Mouse (Mus musculus): ENCODE data around the gene Hdac9.

Hdac9 gene

DNA sequence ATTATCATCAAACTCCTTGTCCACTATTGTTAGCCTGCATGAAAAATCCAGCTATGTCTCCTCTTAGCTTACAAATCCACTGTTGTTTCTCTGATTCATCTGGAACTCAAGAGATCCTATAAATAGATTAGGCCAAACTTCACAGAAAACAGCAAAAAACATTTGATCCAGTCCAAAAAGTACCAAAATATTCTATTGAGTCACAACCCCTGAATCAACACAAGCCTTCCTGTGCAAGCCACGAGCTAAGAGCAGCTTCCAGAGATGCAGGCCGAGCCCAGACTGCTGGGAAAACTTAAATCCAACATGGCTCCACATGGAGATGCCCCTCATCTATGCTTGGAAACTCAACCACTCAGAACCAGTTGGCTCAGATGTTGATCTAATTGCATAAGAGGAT lies 113.2 kb downstream of the Hdac9 start:
- DNase-seq: no peak

DNA sequence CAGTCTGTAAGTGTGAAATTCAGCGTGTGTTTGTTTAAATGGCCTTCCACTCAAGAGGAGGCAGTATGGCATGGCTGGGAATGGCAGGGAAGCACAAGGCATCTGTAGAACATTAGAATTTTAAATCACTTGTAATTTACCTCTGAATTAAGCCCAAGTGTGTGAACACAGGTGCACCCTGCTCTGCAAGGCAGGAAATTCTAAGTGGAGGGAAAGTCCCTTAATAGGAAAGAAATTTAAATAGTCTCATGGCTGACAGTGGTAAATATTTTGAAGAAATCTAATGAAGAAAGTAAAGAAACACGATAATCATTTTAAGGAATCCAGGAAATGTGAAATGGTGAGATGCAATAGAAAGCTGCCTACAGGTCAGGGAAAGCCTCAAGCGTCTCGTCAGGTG lies 114.6 kb downstream of the Hdac9 start:
- DNase-seq: no peak

DNA sequence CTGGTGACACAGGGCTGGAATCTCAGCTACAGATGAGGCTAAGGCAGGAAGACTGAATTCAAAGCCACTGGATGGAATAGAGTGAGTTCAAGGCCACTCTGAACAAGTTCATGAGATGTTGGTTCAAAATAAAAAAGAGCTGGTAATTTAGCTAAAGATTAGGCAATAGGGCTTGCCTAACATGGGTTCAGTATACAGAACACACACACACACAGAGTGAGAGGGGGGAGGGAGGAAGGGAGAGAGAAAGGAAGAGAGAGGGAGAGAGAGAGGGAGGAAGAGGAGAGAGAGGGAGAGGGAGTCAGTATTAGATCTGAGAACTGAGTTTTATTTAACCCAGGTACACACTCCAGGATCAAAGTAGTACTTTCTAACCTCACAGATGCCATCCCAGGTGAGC lies 115.1 kb downstream of the Hdac9 start:
- no peak for DNase-seq

DNA sequence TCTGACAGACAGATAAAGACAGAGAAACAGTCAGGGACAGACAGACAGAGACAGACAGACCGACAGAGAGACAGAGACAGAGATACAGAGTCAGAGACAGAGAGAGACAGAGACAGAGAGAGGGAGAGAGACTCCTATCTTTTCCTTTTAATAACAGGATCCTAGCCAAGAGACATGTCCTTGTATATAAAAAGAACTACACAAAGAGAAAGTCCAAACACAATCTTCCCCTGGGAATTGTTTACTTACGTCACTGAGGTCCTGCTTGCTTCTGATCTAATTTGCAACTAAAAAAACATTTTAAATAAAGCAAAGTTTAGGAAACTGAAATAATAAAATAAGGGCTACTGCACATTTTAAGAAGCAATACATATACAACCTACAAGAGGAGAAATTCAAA lies 119.5 kb downstream of the Hdac9 start:
- DNase-seq: no peak

DNA sequence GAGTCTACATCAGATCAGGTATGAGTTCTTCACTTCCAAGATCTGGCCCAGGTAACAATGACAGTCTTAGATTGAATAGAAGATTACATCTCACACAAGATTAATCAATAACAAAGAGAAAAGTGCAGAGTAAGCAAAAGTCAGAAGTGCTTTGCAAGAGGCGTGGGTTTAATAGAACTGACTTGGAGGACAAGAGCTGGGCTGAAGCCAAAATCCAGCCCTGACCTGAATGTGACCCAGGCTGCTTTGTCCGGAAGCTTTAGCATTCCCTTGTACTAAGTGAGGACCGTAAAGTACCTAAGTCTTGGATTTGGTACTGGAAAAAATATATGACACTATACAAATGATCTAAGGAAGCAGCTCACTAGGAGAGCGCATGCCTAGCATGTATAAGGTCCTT lies 121.4 kb downstream of the Hdac9 start:
- no peak for DNase-seq

DNA sequence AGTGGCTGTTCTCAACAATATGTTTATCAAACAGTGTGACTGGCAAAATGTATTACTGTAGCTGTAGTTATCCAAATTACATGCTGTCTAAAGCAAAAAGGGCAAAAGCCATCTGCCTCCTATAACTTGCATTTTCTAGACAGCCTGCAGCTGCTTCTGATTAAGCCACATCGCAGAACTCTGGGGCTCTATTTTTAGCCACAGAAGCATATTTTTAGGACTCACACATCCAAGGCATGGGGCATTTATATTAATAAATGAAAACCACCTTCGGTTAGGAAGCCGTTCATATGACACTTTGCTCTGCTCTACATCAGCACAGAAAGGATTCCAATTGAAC lies 124.8 kb downstream of the Hdac9 start:
- DNase-seq: no peak

DNA sequence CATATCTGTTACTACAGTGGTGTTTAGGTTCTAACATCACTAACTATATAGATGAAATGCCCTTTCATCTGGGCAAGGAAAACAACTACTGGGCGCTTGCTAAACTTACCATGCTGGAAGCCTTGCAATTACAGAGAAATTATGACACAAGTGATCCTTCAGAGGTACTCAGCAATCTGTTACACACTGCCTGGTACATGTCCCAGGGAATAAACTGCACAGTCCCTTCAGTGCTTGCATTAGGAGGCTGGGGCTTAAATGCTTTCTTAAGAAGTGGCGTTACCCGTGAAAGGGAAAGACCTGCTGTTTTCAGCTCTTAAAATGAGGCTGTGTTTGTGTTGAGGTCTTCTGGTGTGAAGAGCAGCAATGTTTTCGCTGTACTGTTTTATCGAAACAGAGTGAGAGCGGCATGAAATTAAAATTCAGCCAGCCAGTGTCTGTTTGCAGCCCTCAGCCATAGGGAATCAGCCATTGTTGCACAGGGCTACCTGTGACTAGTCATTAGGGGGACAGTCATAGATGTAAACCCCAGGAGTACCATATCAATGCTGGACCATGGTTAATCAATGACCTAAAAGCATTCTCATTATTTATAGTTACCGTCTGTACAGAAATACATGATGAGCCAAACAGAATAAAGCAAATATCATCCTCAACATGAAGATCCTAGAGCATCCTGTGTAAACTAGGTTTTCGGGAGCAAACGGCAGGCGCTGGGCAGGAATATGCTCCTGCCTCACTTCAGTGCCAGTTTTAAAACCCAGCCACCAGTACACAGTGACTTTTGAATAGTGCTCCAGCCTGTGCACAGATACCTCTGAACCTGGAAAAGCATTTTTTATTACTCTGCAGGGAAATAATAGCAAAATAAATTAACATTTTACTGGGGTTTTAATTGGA lies 125.4 kb downstream of the Hdac9 start:
- no peak for DNase-seq

DNA sequence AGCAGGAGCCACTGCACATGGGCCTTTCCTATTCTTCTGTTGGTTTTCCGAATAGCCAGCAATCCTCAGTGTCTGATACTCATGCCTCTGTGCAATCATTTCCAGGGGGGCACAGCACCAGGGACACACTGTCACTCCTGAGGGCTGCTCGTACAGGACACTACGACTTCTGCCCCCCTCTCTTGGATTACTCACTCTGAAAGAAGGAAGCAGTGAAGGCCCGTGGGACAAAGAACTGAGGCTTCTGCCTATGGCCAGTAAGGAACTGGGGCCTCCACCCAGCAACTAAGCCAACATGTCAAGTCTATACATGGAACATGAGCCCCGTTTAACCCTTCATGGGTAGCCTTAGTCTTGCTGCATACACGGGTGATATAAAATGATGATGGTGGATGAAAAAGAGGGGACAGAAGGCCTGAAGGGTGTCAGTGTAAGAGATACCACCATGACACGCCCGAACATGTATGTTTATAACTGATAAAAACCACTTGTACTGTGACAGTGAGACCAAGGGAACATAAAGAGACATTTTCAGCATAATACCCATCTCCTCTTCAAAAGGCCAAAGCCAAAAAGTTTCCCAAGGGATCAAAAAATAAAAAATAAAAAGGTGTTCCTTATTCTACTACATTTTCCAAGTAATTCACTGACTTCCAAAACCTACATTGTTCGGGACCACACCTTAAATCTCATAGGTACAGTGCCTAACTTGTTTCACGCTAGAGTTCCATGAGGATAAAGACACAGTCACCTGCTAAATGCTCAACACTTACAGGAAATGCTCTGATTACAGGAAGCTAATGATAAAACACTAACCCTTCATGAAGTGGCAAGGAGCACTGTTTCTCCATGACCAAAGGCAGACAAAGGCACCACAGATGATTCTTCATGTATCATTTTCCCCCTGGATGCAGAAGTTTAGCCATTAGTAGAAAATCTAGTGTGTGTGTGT lies 127.6 kb downstream of the Hdac9 start:
- DNase-seq: no peak

DNA sequence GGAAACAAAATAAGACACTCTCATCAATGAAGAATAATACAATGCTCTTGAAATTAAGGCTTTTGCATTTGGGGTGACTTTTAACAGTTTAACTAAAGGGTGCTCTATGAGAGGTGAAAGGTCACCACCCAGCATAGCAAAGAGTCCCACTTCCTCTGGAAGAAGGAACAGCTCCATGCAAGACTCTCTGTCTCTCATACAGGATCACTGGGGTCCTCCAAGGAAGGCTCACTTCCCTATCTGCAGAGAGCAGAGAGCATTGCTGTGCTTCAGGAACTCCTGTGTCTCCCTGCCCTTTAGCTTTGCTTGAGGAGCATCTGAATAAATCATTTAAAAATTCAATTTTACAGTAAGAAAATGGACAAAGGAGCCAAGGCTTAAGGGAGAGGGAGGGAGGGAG lies 129.5 kb downstream of the Hdac9 start:
- DNase-seq: no peak

DNA sequence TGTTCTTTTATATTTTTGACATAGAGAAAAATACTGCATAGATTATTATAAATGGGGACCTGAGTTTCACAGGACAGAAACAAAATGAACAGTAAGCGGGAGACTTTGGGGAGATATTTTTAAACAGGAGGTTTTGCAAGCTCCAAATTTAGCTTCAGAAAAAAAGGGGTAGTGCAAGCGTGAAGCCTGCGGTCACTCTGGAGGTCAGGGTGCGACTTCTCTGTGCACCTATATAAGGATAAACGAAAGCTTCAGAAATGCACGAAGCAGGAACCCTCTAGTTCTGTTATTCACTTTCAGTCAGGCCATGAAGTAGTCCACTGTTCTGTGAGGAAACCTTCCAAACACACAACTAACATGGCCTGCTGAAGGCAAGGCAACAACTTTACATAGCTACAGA lies 133.3 kb downstream of the Hdac9 start:
- no peak for DNase-seq

DNA sequence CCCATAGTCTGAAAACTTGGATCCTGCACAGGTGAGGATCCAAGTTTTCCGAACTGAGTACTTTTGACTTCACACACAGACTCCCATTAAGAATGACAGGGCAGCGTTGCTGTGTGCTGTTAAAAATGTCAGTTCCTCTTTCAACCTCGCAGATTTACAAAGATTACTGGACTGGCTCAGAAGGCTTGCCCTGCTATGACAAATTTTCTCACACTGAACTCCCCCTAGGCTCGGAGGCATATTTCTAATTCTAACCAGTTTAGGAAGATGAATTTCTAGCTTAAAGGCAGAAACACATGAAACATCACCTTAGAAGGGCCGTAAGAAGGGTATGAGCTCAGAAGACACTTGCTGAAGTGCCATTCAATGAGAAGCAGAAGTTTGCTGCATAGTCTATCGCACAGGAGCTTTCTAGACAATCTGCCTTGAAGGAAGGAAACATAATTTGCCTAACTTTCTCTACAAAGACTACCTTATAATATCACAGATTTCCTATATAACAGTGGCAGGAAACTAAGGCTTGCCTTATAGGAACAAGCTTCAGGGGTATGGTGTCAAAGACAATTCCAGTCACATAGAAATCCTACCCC lies 137.4 kb downstream of the Hdac9 start:
- DNase-seq: no peak

DNA sequence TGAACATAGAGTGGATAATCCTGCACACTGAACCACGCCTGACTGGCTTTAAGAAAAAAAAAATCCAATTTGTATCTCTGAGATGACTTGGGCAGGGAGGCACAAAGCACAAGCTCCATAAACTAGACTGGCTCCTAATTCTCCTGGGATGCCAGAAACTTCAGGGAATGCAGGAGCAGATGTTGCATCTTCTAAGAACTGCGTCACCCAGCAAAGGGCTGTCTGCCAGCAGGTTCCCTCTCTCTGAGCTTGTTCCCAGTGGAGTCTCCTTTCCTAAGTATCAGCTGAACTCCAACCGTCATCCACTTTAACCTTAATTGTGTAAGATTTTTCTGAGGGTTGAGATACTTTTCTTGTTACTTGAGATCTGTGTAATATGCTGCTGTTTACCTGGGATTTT lies 140.7 kb downstream of the Hdac9 start:
- DNase-seq: no peak

DNA sequence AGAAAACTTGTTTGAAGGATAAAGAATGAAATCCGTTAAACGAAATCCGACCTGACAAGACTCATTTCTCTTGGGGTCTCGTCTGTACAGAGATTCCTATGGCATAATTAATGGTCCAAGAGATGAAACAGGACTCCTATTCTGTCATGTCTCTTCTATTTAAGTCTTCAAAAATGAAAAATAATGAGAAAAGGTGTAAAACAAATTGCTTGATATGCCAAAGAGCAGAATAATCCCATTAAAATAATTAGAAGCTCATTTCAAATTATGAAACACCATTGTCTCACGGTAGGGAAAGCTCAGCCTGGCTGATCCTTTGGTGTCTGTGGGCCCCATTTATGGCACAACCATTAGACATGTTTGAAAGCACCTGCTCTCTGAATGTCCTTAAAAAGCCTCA lies 142.8 kb downstream of the Hdac9 start:
- DNase-seq: no peak

DNA sequence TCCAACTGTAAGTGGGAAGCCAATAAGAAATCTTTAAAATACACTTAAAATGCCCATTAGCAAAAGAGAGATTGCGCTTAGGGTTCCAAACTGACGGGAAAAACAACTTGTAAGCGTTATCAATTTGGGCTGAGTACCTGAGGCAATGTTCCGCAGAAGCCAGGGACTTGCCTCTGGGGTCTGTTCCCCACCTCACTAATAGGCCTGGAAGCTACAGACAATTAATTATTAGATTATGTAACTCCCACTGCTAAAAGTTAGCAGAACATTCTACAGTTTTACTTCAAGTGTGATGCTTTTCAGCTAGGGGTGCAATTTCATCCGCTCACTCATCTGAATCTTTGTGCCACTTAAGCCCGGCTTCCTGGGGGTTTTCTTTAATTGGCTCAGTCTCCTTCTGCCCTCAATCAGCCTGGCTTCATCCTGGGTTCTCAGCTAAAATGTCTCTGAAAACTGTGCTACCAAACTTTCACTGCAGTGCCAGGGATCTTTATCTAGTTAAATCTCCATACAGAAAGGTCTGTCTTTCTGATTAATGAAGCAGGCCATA lies 149.6 kb downstream of the Hdac9 start:
- no peak for DNase-seq

DNA sequence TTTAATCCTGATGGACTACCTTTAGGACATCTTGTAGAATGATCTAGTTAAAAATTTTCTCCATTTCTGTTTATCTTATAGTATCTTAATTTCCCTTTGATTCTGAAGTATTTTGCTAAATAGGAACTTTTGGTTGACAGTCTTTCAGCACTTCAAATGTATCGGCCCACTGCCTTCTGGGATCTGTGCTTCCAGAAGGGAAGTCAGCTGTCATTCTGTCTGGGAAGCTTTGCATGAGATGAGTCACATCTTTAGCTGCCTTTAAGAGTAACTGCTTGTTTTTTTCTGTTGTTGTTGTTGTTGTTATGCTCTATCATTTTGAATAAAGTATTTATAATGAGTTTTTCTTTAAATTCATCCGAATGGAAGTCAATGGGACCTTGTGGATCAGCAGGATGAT lies 169.6 kb downstream of the Hdac9 start:
- no peak for DNase-seq

DNA sequence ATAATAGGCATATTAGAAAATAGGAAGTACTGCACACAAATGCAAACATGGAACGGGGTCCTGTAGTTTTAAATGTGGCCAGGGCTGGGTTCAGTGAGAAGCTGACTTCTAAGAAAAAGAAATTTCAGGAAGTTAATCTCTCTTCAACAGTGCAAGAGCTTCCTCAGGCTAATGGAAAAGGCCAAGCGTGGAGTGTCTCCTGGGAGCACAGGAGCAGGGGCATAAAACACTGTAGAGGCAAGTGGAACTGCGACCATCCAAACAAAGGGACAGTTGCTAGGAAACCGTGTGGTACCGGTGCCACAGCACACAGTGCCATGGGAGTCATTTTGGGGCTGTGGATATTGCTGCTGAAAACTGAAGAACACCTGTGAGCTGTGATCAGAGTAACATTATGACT lies 191.7 kb downstream of the Hdac9 start:
- DNase-seq: no peak

DNA sequence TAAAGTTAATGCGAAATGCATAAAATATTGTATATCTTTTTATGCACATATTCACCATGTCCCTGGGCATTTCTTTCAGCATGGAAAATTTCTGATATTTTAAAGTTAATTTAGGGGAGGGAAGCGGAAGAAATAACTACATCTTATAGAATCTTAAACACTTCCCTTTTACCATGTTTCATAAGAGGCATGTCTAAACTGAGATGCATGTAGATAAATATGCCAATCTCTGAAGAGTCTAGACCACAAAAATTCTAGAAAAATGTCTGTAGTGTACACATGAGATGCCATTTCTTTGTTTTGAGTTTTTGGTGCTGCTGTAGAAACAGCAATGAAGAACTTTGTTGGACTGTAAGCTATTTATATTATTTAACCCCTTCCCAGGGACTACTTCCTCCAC lies 192.6 kb downstream of the Hdac9 start:
- DNase-seq: no peak

DNA sequence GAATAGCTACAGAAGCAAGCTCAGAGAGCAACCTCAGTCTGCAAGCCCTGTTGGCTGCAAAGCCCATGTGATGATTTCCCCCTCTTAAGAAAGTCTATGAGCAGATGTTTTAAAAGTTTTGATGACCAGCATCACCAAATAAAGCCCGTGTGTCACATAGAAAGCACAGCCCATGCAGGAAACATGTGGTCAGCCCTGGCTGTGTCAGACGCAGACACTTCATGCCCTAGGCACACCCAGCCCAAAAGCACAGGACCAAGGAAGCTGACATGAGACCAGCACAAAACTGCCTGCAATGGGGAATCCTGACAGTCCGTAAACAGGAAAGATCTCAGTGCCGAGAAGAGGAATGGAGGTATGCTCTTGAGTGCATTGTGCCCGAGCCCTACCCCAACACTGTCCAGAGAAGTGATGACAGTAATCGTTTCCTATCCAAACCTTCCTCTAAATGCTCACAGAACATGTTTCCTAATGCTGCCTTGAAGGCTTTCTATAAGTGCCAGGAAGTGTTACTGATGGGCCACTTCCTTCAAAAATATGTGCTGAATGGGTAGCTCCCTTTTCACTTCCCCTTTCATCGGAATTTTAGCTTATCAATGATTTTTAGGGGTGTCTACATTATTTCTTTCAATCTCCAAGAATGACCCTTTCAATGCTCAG lies 193.9 kb downstream of the Hdac9 start:
- no peak for DNase-seq

DNA sequence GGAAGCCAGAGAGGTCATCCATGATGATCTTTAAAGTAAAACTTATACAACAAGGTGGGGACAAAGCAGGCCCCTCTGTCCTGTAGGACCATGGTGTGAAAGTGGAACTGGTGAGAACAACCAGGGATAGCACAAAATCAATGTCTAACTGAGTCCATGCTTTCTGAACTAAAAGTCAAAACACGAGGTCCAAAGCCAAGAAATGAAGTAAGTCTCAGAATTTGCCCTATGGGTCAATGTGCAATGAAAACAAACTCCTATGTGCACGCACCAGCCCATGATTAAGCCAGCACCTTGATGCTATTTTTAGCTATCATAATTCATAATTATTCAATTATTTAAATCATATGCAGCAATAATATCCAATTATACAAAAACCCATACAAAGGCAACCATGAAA lies 196.0 kb downstream of the Hdac9 start:
- no peak for DNase-seq

DNA sequence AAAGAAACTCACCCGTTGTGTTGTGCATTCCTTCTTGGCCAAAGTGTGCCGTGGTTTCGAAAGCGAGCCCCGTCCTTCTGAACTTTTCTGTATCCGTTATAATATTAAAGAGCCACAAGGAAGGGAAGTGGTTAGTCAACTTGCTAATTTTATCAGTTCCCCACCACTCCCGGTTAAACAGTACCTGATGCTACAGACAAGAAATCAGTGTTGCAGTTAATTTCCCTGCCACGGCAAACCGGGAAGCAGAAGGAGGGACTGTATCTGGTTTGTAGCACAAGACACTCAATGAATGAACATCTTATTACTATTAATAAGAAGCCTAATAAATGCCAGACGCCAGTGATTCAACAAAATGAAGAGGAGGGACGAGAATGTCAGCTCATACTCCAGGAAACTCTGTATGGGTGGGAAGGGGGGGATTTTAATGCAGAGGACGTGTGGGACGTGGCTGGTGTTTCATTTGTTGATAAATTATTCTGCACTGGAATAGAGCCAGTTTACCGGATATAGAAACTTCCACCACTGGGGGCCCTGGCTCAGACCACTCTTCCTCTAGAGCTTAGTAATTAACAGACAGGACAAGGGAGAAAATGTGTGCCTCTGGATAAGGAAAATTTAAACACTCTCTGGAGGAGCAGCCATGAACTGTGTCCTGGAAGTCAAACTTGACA lies 202.5 kb downstream of the Hdac9 start:
- DNase-seq: no peak

DNA sequence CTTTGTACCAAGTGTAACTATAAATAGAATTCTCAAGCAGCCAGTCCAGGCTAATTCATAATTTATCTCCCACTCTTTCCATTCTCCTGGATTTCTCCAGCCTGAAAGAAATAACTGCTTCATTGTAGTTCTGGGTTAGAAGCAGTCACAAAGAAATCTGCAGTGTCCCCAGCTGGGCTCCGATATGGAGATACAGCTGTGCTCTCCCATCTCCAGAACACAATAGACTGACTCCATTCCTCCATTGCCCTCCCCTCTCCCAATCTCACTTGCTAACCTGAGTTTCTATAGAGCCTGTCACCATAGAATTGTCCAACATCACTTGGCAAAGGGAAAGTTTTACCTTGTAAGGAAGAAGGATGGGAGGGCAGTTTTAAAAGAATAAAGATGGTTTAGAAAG lies 218.9 kb downstream of the Hdac9 start:
- DNase-seq: no peak

DNA sequence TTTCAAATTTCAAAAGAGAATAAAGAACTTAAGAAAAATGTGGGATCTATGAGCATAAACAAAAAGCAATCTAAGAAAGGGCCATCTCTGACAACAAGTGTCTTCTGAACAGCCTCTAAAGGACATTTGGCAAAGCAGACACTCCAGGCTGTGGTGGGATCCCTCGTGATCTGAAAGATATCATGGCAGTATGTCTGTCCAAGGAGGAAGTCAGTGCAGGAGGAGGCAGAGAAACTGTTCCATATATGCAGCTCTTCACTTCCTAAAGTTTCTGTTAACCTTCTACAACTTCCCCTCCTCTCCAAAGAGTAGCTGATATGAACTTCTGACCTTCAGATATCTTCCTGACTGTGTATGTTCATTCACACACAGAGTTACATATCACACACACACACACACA lies 220.2 kb downstream of the Hdac9 start:
- no peak for DNase-seq
